Mouse (Mus musculus) gastrocnemius, postnatal 25 days (tissue): ENCODE measurements at regions not wholly inside any gene's neighbourhood (a gene's known extent, or its start where the extent isn't known, plus 50 kb on each side); places are given as distances from the start of the nearest gene placed in this dataset.

ENCODE experiments used
- DNase-seq: peaks from one replicate; pipeline ENCODE4 v3.0.0; 2022

DNA sequence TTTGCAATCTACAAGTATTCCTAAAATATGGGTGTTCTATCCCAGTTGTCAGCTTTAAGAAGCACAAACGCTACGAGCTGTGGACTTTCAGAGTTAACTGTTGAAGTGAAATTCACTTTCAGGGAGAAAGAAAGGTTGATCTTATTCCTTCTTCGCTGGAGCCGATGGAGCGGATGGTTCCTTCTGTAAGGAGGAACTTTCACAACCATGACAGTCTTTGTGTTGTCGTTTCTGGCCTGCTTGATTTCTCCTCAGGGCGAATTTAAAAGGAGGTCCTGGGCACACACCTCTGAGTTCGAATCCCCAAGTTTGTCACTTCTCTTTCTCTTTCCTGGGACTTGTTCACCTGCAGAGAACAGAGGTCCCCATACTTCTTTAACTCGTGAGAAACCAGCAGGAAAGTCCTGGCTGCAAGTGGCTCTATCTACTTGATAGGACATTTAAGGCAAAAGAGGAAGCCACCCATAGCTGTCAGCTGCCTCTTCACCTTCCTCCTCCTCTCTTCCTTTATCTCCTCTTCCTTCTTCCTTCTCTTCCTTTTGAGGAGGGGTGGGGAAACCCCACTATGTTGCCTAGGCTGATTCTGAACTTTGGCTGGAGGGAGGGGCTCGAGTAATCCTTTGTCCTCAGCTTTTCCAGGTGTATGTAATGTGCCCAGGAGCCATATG lies 265.9 kb upstream of the Klf3 start:
- no peak for DNase-seq

GRCm38 (mm10) chr5:64541765-64542164 lies 261.4 kb upstream of the Klf3 start:
- no peak for DNase-seq

GRCm38 (mm10) chr5:64555931-64556330 lies 247.3 kb upstream of the Klf3 start:
- DNase-seq, result no peak

- DNase-seq, result peak; percentile 5
These were observed 236.5 kb upstream of the Klf3 start for GRCm38 (mm10) chr5:64566451-64567390.

DNA sequence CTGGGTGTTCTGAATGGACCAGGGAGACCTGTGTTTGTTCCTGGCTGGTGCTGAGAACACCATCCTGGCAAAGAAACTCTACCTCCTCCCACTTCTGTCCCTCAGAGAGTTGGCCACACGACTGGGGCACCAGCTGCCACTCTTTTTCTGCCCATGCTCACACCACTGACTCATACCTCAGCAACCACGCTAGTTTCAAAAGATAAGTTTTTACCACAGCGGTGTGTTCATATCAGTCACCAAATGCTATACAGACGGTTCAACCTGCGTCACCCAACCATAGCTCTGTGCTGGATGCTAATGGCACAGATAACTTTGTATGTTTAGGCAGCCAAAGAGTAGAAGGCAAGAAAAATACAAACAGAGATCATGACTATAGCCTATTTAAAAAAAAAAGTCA lies 235.4 kb upstream of the Klf3 start:
- DNase-seq, result no peak

DNA sequence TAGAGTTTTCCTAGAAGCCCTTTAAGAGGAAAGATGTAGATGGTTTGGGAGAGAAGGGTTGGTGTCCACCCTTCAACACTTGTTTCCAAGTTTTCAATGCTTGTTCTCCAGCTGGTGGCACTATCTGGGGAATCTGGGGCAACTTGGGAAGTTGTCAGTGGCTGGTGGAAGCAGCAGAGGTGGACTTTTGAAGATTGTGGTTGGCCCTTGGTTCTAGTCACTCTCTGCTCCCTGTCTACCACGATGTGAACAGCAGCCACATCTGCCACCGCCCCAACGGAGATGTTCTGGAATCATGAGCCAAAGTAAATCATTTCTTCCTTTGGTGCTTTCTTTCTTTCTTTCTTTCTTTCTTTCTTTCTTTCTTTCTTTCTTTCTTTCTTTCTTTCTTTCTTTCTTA lies 234.9 kb upstream of the Klf3 start:
- DNase-seq, result no peak

DNA sequence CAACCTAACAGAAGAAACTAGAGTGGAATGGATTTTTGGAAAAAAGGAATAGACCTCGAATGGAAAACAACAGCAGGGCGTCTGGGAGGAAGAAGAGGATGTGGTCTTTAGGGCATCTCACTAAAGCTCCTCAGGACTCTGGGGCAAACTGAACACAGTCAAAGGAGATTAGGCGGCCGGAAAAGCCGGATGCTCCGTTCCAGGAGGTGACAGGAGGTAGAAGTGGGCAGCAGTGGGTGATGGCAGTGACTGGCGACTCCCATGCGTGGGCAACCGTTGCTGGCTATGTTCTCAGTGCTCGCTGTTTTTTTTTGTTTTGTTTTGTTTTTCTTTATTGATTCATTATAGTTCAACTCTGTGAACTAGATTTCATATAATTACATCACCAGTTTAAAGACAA lies 228.8 kb upstream of the Klf3 start:
- no peak for DNase-seq

GRCm38 (mm10) chr5:64575896-64576295 lies 227.3 kb upstream of the Klf3 start:
- peak; percentile 68 for DNase-seq

GRCm38 (mm10) chr5:64576426-64577262 lies 226.5 kb upstream of the Klf3 start:
- DNase-seq, result no peak

GRCm38 (mm10) chr5:64577424-64577823 lies 225.8 kb upstream of the Klf3 start:
- no peak for DNase-seq

GRCm38 (mm10) chr5:64578536-64578935 lies 224.7 kb upstream of the Klf3 start:
- no peak for DNase-seq

GRCm38 (mm10) chr5:64579086-64579485 lies 224.1 kb upstream of the Klf3 start:
- DNase-seq, result no peak

DNA sequence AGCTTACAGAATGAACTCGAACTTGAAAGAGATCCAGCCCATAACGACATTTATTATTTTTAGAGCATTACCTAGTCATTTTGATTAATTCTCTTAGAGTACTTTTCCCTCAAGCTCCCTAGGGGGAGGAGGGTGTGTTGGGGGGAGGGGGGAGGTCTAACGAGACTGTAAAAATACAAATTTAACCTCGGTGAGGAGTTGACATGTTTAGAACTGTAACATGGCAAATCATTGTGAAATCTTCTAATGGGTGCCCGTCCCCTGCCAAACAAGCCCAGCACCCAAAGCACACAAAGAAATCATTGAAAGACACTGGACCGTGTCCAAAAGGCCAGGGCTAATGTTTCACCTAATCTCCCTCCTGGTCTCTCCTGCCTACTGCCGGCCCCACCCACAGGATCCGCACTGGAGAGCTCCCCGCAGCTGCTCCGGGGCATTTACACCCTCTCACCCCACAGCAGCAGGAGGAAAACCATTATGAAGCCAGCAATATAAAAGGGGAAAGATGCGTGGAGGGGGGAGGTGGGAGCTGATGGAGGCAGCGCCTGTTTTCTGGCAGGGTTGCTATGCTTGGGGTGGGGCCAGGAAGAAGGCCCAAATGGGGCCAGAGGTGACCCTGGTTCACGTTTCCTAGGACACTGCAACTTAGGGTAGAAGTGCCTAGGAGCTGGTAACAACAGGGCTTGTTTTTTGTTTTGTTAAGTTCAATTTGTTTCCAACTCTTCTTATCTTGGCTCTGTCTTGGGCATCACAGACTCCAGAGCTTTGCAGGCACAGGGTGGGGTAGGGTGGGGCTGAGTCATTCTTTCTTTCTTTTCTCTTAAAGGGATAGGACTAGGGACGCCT lies 223.5 kb upstream of the Klf3 start:
- peak; percentile 51 for DNase-seq

GRCm38 (mm10) chr5:64580340-64580723 lies 222.9 kb upstream of the Klf3 start:
- no peak for DNase-seq

GRCm38 (mm10) chr5:64580786-64581445 lies 222.3 kb upstream of the Klf3 start:
- no peak for DNase-seq

DNA sequence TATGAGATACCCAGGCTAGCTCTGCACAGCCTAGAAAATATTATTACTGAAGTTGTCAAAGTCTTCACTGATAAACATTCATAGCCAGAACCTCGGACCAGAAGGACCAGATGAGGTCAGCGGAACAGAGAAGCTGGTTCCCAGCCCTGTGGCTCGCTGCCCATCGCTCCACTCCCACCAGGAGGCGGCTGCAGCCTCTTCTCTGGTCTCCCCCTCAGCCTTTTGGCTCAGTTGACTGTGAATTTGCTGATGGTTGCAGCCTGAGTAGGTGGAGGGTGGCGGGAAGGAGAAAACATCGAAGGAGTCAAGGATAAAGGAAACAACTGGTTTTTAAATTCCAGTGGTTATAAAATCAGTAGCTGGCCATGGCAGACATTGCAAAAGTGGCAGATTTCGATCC lies 221.7 kb upstream of the Klf3 start:
- DNase-seq, result peak; percentile 79

GRCm38 (mm10) chr5:64582031-64582430 lies 221.2 kb upstream of the Klf3 start:
- DNase-seq, result no peak

DNA sequence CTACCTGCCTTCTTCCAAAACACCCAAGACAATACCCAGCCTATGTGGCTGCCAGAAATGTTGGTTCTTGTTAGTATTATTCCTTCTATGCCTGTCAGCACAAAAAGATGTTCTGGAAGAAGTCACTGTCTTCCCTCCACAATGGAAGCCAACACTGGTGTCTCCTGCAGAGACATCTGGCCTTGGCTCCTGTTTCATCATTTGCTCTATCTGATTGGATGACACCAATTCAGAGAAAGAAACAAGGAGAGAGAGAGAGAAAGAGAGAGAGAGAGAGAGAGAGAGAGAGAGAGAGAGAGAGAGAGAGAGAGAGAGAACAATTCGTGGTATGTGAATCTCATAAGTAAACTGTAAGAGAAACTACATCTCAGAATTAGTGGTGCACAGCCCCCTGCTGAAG lies 218.9 kb upstream of the Klf3 start:
- DNase-seq, result no peak

DNA sequence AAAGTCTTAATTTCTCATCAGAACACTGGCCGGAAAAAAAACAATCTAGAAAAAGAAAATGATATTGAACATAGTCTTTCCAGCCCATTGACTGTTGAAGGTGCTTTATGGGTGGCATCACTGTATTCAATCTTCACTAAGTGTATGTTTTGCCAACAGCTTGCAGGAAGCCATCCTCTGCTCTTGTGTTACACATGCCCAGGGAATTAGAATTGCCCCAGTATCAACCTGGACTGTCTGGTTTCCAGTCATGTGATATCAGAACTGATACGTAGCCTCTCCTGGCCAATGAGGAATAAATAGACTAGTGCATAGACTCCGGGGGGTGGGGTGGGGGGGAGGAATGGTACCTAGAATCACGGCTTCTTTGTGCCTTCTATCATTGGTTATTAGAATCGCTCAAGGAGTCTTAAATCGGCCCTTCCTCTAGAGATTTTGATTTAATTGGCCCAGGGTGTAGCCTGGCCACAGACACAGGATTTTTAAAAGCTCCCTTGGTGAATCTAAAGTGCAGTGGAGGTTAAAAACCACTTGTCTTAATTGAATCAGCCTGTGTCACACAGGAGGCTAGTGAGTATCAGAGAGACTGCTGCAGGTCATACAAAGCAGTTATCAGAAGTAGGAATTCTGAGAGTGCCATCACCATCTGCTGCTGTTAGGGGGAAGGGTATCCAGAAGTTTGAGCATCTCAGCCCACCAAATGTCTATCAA lies 218.0 kb upstream of the Klf3 start:
- no peak for DNase-seq

DNA sequence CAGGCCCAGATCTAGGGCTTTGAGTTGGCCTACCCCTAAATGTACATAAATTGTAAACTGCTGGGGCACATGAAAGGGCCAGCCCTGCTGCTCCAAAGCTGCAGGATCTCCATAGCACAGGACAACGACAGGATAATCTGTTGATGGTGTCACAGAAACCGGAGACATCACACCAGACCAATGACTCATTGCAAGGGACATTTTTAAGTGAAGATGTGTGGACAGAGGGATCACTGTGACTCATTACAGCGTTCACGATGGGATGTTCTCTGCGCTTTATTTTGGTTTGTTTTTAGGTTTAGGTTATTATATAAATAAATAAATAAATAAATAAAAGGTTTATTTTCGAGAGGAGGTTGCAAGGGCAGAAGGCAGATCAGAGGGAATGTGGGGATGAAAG lies 216.9 kb upstream of the Klf3 start:
- no peak for DNase-seq

- no peak for DNase-seq
These were observed 216.3 kb upstream of the Klf3 start for GRCm38 (mm10) chr5:64586933-64587332.
